Mouse (Mus musculus) small intestine, adult 10 weeks (tissue): ENCODE results near the gene Flvcr1. TPM values are rescaled to one million over a fixed set of nuclear protein-coding genes. Genes with fewer than 3 reads are reported as not detected.

Experiments used
- polyA plus RNA-seq: library from polyadenylated mRNA; stranded (reverse); fragments of 350-450 nt; fragmentation: Illumina TruSeq; extraction: RNeasy Lipid Tissue Mini Kit (QIAGEN cat#74804); gene quantifications from one replicate; pipeline ENCODE4 v1.2.3, GENCODE M21; 2014; ENCODE audit warnings: low replicate concordance

Flvcr1 gene
- polyA plus RNA-seq = 319 TPM

DNA sequence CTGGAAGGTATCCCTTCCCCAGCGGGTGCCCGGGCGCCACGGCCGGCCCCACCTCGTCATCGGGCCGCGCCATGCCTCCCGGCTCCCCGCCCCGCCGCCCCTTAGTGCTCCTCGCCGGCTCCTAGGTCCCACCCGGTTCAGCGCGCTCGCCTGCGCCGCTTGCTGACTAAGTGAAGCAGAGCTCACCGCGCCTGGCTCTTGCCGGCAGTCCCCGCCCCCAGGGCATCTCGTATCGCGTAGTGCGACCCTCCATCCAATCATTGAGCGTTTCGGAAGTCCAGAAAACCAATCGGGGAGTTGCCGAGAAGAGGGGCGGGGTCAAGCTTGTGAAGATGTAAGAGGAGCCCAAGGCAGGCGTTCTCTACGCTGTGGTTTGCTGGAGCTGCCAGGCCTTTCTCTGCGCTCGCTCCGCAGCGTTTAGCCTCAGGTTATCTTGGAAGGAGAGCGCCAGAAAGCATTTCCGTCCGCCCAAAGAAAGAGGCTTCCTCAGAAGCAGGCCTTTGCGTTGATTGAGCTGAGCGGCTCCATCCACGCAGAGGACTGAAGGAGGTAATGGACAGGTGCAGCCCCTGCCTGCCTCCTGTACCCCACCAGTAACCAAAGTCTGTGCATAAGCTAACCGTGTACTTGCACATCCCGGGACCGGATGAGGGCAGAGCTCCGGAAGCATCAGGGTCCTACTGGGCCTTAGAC, at the start of gene Flvcr1:
TSS of gene Flvcr1 (minus strand) at position 138 of the 693 bp plus-strand sequence.

GRCm38 (mm10) chr1:191062781-191063485, 37.0 kb upstream of the Flvcr1 start, which contains the start of the genes Tatdn3 and Nsl1:
TSS of gene Tatdn3 (minus strand) at chr1:191062932.
TSS of gene Nsl1 (plus strand) at chr1:191063012.

DNA sequence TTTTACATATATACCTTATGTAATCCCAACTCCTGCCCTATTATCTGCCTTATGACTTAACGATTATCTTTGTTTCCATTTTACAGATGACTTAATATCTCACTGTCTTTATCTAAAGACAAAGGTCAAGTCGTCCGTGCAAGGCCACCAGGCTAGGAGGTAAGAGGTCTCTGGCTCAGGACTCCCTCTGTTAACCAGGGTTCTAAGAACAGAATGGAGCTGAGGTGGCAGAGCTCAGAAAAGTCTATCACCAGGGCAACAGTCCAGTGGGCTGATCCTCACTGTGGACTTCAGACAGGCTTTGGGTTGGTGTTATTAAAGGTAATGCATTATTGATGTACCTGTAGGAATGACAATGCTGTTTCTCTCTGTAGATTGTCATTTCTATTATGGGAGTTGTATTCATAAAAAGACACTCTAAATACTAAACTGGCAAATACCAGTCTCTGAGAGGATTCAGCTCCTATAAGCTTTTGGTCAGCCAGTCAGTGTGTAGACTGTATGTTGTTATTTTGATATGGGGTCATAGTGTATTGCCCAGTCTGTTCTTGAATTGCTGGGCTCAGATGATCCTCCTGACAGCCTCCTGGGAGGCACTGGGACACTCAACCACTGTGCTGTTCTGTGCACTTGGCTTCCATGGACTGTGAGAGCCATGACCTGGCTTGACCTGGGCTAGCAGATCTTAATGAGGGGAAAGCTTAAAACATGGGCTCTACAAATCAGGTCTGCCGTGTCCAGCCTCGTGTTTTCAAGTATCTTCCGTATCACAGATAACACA, 10.8 kb upstream of the Flvcr1 start, which contains the start of gene Spata45:
TSS of gene Spata45 (plus strand) at position 86 of the 781 bp plus-strand sequence.

DNA sequence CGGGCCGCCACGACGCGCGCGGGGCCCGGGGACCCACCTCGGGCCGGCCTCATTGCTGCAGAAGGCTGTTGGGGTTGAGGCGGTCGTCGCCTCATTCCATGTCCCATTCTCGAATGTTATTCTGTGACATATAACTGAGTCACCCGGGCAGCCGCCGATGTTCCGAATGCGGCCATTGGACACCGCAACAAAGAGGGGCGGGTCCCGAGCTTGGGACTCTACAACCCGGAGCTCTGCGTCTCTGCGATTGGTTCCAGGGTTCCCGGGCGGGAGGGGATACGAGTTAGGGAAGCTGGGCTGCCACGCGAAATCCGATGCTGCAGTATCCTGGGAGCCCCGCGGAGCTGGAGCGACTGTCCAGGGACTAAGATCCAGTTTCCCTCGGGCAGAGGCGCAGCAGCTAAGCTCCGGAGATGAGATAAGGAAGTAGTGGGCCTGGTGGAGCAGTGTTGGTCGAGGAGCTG, 46.8 kb downstream of the Flvcr1 start, which contains the start of gene Vash2:
TSS of gene Vash2 (minus strand) at position 197 of the 464 bp plus-strand sequence.

Other genes starting within 250 kb of the Flvcr1 start
- 5.0 TPM for gene Rps6kc1, start 114.4 kb downstream of the Flvcr1 start, polyA plus RNA-seq
- gene Angel2, start 101.0 kb downstream of the Flvcr1 start, polyA plus RNA-seq = 73.9 TPM
- gene Vash2, start 46.9 kb downstream of the Flvcr1 start, polyA plus RNA-seq = 0.37 TPM
- not detected for gene Spata45, start 10.5 kb upstream of the Flvcr1 start, polyA plus RNA-seq
- gene Tatdn3, start 36.8 kb upstream of the Flvcr1 start, polyA plus RNA-seq = 15.5 TPM
- gene Nsl1, start 36.9 kb upstream of the Flvcr1 start, polyA plus RNA-seq = 0.74 TPM
- gene Batf3, start 71.7 kb upstream of the Flvcr1 start, polyA plus RNA-seq = 0.78 TPM
- not detected for gene Fam71a, start 138.7 kb upstream of the Flvcr1 start, polyA plus RNA-seq
- 5.0 TPM for gene Atf3, start 191.9 kb upstream of the Flvcr1 start, polyA plus RNA-seq